In genomic region chr3:81924931-81925330, GRCm38 (mm10) we compare ENCODE assay signal across 10 mouse cellular contexts. TPM values are rescaled to one million over a fixed set of nuclear protein-coding genes. Genes with fewer than 3 reads are reported as not detected.
DNase-seq lines count a peak whose midpoint lies in the region; ATAC-seq and TF ChIP-seq lines count a peak whose summit lies in the region.
"Had no signal": no experiment of that assay in that cellular context is flagged by ENCODE, and none has a peak within 500 bp of the region (broad histone marks: within the 10 kb centered on the region; RNA-seq: fewer than 3 reads in every experiment).

No protein-coding gene starts in this region.

- no peak overlapping the region for H3K4me3 ChIP-seq in heart, embryonic 10.5 days
- no peak overlapping the region for H3K4me3 ChIP-seq in midbrain, embryonic 15.5 days
- H3K4me3 ChIP-seq: neural tube, embryonic 12.5 days had no signal

- H3K27ac ChIP-seq in heart, embryonic 10.5 days = no peak overlapping the region
- no peak overlapping the region for H3K27ac ChIP-seq in midbrain, embryonic 15.5 days
- H3K27ac ChIP-seq: neural tube, embryonic 12.5 days had no signal

- peak; percentile 42 to 60 for DNase-seq in heart, adult 18-20 months
- DNase-seq in heart, embryonic 10.5 days (ENCODE audit: low spot score) = no peak
- DNase-seq in 416B (ENCODE audit: low read depth) (peak; percentile 80), Patski (ENCODE audit: low read depth, low spot score) (no peak)
- peak; percentile 41 for DNase-seq in embryo, embryonic 11.5 days (ENCODE audit: low read depth, low spot score)
- peak; percentile 34 to 54 for DNase-seq in kidney, postnatal 25 days

- WGBS in heart, embryonic 10.5 days = 0% methylated on average over 1 of the region's 1 CpGs
- WGBS in midbrain, embryonic 15.5 days = 2% methylated on average over 1 of the region's 1 CpGs

- H3K9me3 ChIP-seq in heart, embryonic 10.5 days = no peaks in the 10 kb centered on the region
- no peaks in the 10 kb centered on the region for H3K9me3 ChIP-seq in midbrain, embryonic 15.5 days
- H3K9me3 ChIP-seq: neural tube, embryonic 12.5 days had no signal

- no peak for ATAC-seq in Patski
- ATAC-seq in midbrain, embryonic 15.5 days (replicated peaks) = peak; percentile 58; the same call in 1 of the 2 replicates
- no peak for ATAC-seq in erythroblast, adult 5-6 weeks (replicated peaks; ENCODE audit: low FRiP score, poor library complexity, severe bottlenecking)

- no peaks in the 10 kb centered on the region for H3K4me1 ChIP-seq in heart, embryonic 10.5 days
- H3K4me1 ChIP-seq in midbrain, embryonic 15.5 days = peaks cover 13% of the 10 kb centered on the region
- H3K4me1 ChIP-seq: neural tube, embryonic 12.5 days had no signal

- CTCF ChIA-PET in Patski (lab: Charles Lee) = interaction anchor here (0.6 to 2.5 kb wide), 3 partner anchors 8 to 45 kb away, joined by 3 to 23 read pairs (median 3); no protein-coding TSS in a partner anchor

- no peaks in the 10 kb centered on the region for H3K27me3 ChIP-seq in heart, embryonic 10.5 days (ENCODE audit: insufficient read depth, poor library complexity, severe bottlenecking)
- peaks cover 33% of the 10 kb centered on the region for H3K27me3 ChIP-seq in Patski
- no peaks in the 10 kb centered on the region for H3K27me3 ChIP-seq in midbrain, embryonic 15.5 days (replicated peaks)
- H3K27me3 ChIP-seq: neural tube, embryonic 12.5 days had no signal

- no peak overlapping the region for H3K9ac ChIP-seq in midbrain, embryonic 15.5 days
- H3K9ac ChIP-seq: neural tube, embryonic 12.5 days had no signal

- in situ Hi-C loops in Patski (cut with MboI; ENCODE audit: low pct_unique_long_range_greater_than_20kb) = loop anchor here (5.0 to 10.0 kb wide), 4 partner anchors 143 to 963 kb away; partner anchors contain the start of gene Pdgfc

- peak; percentile 75 for TF ChIP-seq CTCF in Patski (IDR thresholded peaks at IDR 0.05)

- POLR2A ChIA-PET in Patski (lab: Charles Lee) = no interaction called here

- no peaks in the 10 kb centered on the region for H3K36me3 ChIP-seq in heart, embryonic 10.5 days
- no peaks in the 10 kb centered on the region for H3K36me3 ChIP-seq in midbrain, embryonic 15.5 days (replicated peaks)
- H3K36me3 ChIP-seq: neural tube, embryonic 12.5 days had no signal

- no peak overlapping the region for H3K4me2 ChIP-seq in midbrain, embryonic 15.5 days
- H3K4me2 ChIP-seq: neural tube, embryonic 12.5 days had no signal

RNA-seq across cellular contexts. Expression of gene Ctso, which starts 7.5 kb away (rescaled TPM):
- 10 to 100 TPM in 1 of 2 experiments, 1 to 10 TPM in 1; 8.1 to 10.7 TPM for total RNA-seq in heart, adult 18-20 months (2021)
- polyA plus RNA-seq in heart, embryonic 10.5 days (2016; fragmentation: Nextera tagmentation; extraction: Ambion mirVana) = 10.1 and 15.9 TPM in 2 replicates
- 18.5 TPM for polyA plus RNA-seq in Patski (2021)
- 6.5 and 7.7 TPM in 2 replicates for polyA plus RNA-seq in midbrain, embryonic 15.5 days (2015; fragmentation: Nextera tagmentation; extraction: Ambion mirVana)
- 3.7 and 5.6 TPM in 2 replicates for total RNA-seq in erythroblast, adult 5-6 weeks (2015; ENCODE audit: low replicate concordance)
- 0.84 and 7.1 TPM in 2 replicates for total RNA-seq in erythroblast, adult 5-6 weeks (2017; ENCODE audit: low replicate concordance)

RNA-seq across cellular contexts. Expression of gene Tdo2, which starts 51.1 kb away (rescaled TPM):
- total RNA-seq in heart, adult 18-20 months (2021) = not detected
- polyA plus RNA-seq in heart, embryonic 10.5 days (2016; fragmentation: Nextera tagmentation; extraction: Ambion mirVana) = 2.1 and 2.6 TPM in 2 replicates
- 0.14 TPM for polyA plus RNA-seq in Patski (2021)
- polyA plus RNA-seq in midbrain, embryonic 15.5 days (2015; fragmentation: Nextera tagmentation; extraction: Ambion mirVana) = 0.09 TPM in 1 of 2 replicates, not detected in the other
- not detected in 2 replicates for total RNA-seq in erythroblast, adult 5-6 weeks (2015; ENCODE audit: low replicate concordance)
- not detected in 2 replicates for total RNA-seq in erythroblast, adult 5-6 weeks (2017; ENCODE audit: low replicate concordance)

RNA-seq across cellular contexts. Expression of gene Asic5, which starts 57.2 kb away (rescaled TPM):
- total RNA-seq in heart, adult 18-20 months (2021) = not detected
- not detected in 2 replicates for polyA plus RNA-seq in heart, embryonic 10.5 days (2016; fragmentation: Nextera tagmentation; extraction: Ambion mirVana)
- not detected for polyA plus RNA-seq in Patski (2021)
- not detected in 2 replicates for polyA plus RNA-seq in midbrain, embryonic 15.5 days (2015; fragmentation: Nextera tagmentation; extraction: Ambion mirVana)
- total RNA-seq in erythroblast, adult 5-6 weeks (2015; ENCODE audit: low replicate concordance) = not detected in 2 replicates
- total RNA-seq in erythroblast, adult 5-6 weeks (2017; ENCODE audit: low replicate concordance) = not detected in 2 replicates
- total RNA-seq: layer of hippocampus, adult 8-10 months had no signal
- polyA plus RNA-seq: neural tube, embryonic 12.5 days had no signal

Comparison
In these comparisons a context has a peak if more than half of its experiments do, and no peak if none do; other contexts are left out.
1. DNase-seq: peak in heart, adult 18-20 months (2 of 2), 416B (single experiment), embryo, embryonic 11.5 days (single experiment) and kidney, postnatal 25 days (2 of 2); none in heart, embryonic 10.5 days (single experiment) and Patski (single experiment).